Mouse (Mus musculus) erythroblast, embryonic 14.5 days (primary cell): ENCODE data around the gene Ryr1.

ENCODE experiments used
- GATA1 ChIP-seq: IDR thresholded peaks from 2 replicates; pipeline ENCODE4 v1.6.1; 2012; ENCODE audit warnings: low read length, inconsistent platforms, mixed read lengths
- TAL1 ChIP-seq: IDR thresholded peaks from 3 replicates; pipeline ENCODE4 v1.6.1; 2012; ENCODE audit warnings: low read length, inconsistent platforms, mixed read lengths

DNA sequence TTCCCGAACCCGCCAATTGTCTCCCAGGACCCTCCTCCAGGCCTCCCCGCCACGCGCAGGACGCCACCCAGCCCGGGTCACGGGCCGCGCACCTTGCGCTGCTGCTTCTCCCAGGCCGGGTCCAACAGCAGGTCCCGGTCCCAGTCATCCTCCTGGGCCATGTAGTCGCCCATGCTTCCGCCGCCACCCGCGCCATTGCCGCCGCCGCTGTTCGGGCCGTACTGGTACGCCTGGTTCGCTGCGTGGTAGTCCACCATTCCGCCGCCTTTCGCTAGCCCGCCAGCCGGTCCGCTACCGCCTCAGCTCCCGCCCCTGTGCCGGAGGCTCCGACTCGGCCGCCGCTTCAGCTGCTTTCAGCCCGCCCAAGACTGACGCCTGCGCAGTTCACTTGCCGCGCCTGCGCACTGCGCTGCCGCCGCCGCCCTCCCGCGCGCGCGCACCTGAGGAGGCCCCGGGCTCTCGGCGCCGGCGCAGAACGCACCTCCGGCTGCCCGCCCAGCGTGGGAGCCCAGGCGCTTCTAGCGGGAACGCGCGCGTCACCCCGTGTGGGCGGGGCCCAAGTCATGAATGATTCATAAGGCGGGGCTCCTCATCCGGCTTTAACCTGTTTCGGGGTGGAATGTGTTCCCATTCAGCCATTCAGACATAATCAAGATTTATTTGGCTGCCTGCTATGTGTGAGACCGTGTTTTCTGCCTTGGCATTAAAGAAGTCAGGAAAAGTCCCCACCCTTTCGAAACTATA lies 162.9 kb downstream of the Ryr1 start, which contains the start of gene Actn4:
- TF ChIP-seq GATA1 (no peak), TAL1 (no peak)
